Mouse (Mus musculus): ENCODE results near the gene Gtf2ird1. TPM values are rescaled to one million over a fixed set of nuclear protein-coding genes. Genes with fewer than 3 reads are reported as not detected.
"Not testable (repeated sequence)": the region's sequence is repeated elsewhere in the genome, so short reads cannot be mapped to it uniquely, and the experiment has no call there.

Gtf2ird1 gene
- polyA plus RNA-seq, 1 experiment from 2014 or later, result 95.9 TPM

GRCm38 (mm10) chr5:134457371-134457770 is 855 bp upstream of the Gtf2ird1 start:
- ATAC-seq (ENCODE audit: low FRiP score), result no peak
- peaks cover 2% of the 10 kb centered on the region for H3K36me3 ChIP-seq
- no peaks in the 10 kb centered on the region; the same call in 1 of the 2 replicates for H3K9me3 ChIP-seq (replicated peaks)
- H3K27me3 ChIP-seq, result no peaks in the 10 kb centered on the region
- WGBS, result 94% methylated on average over 2 of the region's 2 CpGs
- H3K27ac ChIP-seq, result no peak overlapping the region
- no peak overlapping the region for H3K9ac ChIP-seq
- no peak overlapping the region for H3K4me2 ChIP-seq (replicated peaks)
- H3K4me3 ChIP-seq, result no peak overlapping the region
- peaks cover 22% of the 10 kb centered on the region for H3K4me1 ChIP-seq

- Histone ChIP-seq H3K4me2 (replicated peaks) (peak overlapping the region; percentile 87), H3K4me3 (peak overlapping the region; percentile 74), H3K27me3 (no peaks in the 10 kb centered on the region), H3K36me3 (peaks cover 9% of the 10 kb centered on the region), H3K9ac (peak overlapping the region; percentile 92), H3K9me3 (replicated peaks) (no peaks in the 10 kb centered on the region; the same call in 1 of the 2 replicates), H3K27ac (peak overlapping the region; percentile 89), H3K4me1 (peaks cover 22% of the 10 kb centered on the region)
- peak; percentile 69 for ATAC-seq (ENCODE audit: low FRiP score)
- WGBS, result 0% methylated on average over 16 of the region's 17 CpGs
These were observed 547 bp downstream of the Gtf2ird1 start for GRCm38 (mm10) chr5:134455914-134456423.

DNA sequence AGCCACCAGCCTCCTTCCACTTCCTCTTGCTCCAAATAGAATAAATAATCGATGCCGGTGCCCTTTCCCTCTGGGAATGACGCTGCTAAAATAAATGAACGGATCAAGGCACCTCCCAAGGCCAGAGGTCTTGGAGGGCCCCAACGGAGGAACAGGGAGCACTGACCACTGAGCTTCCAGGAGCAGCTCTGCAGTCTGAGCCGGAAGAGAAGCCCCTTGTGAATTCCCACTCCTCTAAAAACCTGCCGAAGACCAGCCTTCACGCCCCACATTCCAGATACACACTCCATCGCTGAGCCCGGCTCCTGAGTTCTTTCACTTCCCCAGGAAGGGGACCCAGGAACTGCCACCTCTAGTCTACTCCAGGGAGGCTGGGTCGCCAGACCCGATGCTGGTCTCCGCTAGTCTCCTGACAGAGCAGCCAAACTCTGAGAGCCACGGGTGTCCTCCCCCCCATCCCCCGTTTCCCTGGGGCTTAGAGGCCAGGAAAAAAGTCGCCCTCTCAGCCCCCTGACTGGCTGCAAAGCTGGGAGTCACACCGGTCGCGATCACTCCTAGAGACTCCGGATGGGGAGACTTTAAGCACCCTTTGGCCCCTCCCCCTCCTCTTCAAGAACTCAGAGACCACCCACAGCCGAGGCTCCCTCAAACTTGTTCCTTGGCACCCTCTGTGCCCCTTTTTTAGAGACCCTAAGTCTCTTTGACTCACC is 1.2 kb downstream of the Gtf2ird1 start:
- WGBS, result 2% methylated on average over 21 of the region's 21 CpGs
- peak overlapping the region; percentile 87 for H3K4me2 ChIP-seq (replicated peaks)
- H3K9ac ChIP-seq, result peak overlapping the region; percentile 92
- H3K4me1 ChIP-seq, result peaks cover 22% of the 10 kb centered on the region
- peaks cover 13% of the 10 kb centered on the region for H3K36me3 ChIP-seq
- peak; percentile 18; the same call in 1 of the 2 replicates for ATAC-seq (ENCODE audit: low FRiP score)
- H3K9me3 ChIP-seq (replicated peaks), result no peaks in the 10 kb centered on the region; the same call in 1 of the 2 replicates
- peak overlapping the region; percentile 74 for H3K4me3 ChIP-seq
- peak overlapping the region; percentile 89 for H3K27ac ChIP-seq
- no peaks in the 10 kb centered on the region for H3K27me3 ChIP-seq

DNA sequence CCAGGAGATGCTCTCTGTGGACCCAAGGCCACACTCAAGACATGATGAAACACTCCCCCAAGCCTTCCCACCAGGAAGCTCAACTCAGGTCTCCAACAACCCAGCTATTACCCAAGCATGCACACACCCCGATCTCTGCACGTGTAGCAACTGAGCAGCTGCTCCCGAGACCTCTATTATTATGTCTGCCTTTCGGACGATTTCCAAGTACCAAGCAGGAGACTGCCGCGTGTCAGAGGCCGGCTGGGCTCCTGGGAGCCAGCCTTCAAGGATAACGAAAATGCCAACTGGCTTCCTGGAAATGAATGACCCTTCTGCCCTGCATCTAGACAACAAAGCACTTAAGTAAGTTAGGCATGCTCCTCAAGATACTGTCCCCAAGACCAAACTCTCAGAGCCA is 2.1 kb downstream of the Gtf2ird1 start:
- ATAC-seq (ENCODE audit: low FRiP score), result no peak
- Histone ChIP-seq H3K27me3 (no peaks in the 10 kb centered on the region), H3K27ac (peak overlapping the region; percentile 89), H3K4me3 (peak overlapping the region; percentile 74), H3K9me3 (replicated peaks) (no peaks in the 10 kb centered on the region; the same call in 1 of the 2 replicates), H3K9ac (peak overlapping the region; percentile 92; the same call in 1 of the 2 replicates), H3K4me2 (replicated peaks) (peak overlapping the region; percentile 87), H3K4me1 (peaks cover 22% of the 10 kb centered on the region), H3K36me3 (peaks cover 13% of the 10 kb centered on the region)
- WGBS, result 35% methylated on average over 9 of the region's 9 CpGs

DNA sequence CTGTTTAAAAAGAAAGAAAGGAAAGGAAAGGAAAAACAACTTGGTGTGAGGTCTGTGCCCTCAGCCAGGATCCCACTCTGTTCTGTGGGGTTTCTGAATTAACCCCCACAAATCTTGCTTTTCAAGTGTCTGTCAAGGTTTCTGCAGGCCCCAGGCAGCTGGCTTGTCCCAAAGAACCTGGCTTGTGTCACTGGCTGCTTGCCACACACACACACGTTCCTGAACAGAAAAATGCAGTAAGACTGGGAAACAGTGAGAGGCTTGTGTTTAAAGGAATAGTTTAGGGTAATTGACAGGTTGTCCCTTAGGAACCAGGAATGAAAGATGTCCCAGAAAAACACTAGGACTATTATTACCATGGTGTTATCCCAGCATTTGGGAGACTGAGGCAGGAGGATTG is 2.9 kb downstream of the Gtf2ird1 start:
- H3K4me1 ChIP-seq, result peaks cover 22% of the 10 kb centered on the region
- H3K9me3 ChIP-seq (replicated peaks), result no peaks in the 10 kb centered on the region; the same call in 1 of the 2 replicates
- H3K27ac ChIP-seq, result peak overlapping the region; percentile 31; the same call in 1 of the 2 replicates
- H3K9ac ChIP-seq, result no peak overlapping the region
- peak overlapping the region; percentile 87; the same call in 1 of the 2 replicates for H3K4me2 ChIP-seq (replicated peaks)
- 47% methylated on average over 1 of the region's 1 CpGs for WGBS
- no peak for ATAC-seq (ENCODE audit: low FRiP score)
- H3K36me3 ChIP-seq, result peaks cover 13% of the 10 kb centered on the region
- no peaks in the 10 kb centered on the region for H3K27me3 ChIP-seq
- no peak overlapping the region for H3K4me3 ChIP-seq

DNA sequence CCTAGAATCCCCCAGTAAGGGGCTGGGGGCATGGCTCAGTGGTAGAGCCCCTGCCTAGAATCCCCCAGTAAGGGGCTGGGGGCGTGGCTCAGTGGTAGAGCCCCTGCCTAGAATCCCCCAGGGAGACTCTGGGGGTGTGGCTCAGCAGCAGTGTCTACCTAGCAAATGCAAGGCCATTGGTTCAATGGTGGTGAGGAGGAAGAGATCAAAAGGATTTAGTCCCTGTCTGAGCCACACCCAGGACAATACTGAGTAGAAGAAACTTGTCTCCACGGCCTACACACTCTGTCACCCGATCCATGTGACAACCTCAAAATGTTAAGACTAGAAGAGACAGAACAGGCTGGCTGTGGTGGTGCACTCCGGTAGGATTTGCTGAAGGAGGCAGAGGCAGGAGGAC is 9.8 kb downstream of the Gtf2ird1 start:
- H3K27me3 ChIP-seq; H3K27ac ChIP-seq; H3K4me3 ChIP-seq; H3K4me2 ChIP-seq (replicated peaks); ATAC-seq (ENCODE audit: low FRiP score); H3K9ac ChIP-seq: not testable (repeated sequence)
- Histone ChIP-seq H3K4me1 (peaks cover 10% of the 10 kb centered on the region), H3K9me3 (replicated peaks) (peaks cover 11% of the 10 kb centered on the region; the same call in 1 of the 2 replicates), H3K36me3 (peaks cover 38% of the 10 kb centered on the region)
- 98% methylated on average over 4 of the region's 4 CpGs for WGBS

GRCm38 (mm10) chr5:134445895-134446294 is 10.6 kb downstream of the Gtf2ird1 start:
- peaks cover 15% of the 10 kb centered on the region; the same call in 1 of the 2 replicates for H3K9me3 ChIP-seq (replicated peaks)
- no peak for ATAC-seq (ENCODE audit: low FRiP score)
- peak overlapping the region; percentile 41 for H3K27ac ChIP-seq
- WGBS, result 69% methylated on average over 10 of the region's 10 CpGs
- no peak overlapping the region for H3K4me3 ChIP-seq
- no peak overlapping the region for H3K4me2 ChIP-seq (replicated peaks)
- no peak overlapping the region for H3K9ac ChIP-seq
- peaks cover 10% of the 10 kb centered on the region for H3K4me1 ChIP-seq
- H3K36me3 ChIP-seq, result peaks cover 38% of the 10 kb centered on the region
- no peaks in the 10 kb centered on the region for H3K27me3 ChIP-seq

DNA sequence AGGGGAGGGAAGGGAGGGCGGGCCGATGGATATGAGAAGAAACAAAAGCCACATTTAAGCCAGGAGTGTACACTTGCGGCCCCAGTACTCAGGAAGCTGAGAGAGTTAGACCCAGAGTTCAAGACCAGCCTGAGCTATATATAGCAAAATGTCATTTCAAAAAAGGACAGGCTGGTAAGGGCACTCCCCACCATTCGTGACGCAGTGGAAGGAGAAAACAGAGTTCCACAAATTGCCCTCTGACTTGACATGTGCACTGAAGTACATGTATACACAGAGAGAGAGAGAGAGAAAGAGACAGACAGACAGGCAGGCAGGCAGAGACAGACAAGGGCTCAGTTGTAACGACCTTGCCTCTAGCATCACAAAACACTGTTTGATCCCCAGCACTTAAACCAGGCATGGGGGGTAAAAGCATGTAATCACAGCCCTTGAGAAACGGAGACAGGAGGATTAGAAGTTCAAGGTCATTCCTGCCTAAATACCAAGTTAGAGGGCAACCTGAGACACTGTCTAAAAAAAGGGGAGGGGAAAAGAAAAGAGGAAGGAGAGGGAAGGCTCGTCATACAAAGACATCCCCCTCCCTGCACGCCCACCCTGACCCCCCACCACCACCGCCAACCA is 11.2 kb downstream of the Gtf2ird1 start:
- no peak for ATAC-seq (ENCODE audit: low FRiP score)
- H3K9me3 ChIP-seq (replicated peaks), result peaks cover 15% of the 10 kb centered on the region; the same call in 1 of the 2 replicates
- 68% methylated on average over 10 of the region's 10 CpGs for WGBS
- peaks cover 40% of the 10 kb centered on the region; the same call in 1 of the 2 replicates for H3K36me3 ChIP-seq
- H3K27me3 ChIP-seq, result no peaks in the 10 kb centered on the region
- peaks cover 10% of the 10 kb centered on the region for H3K4me1 ChIP-seq
- H3K27ac ChIP-seq, result 0 out of 2 replicates have a peak overlapping the region, but pooled peaks have one; percentile 41
- no peak overlapping the region for H3K4me2 ChIP-seq (replicated peaks)
- no peak overlapping the region for H3K4me3 ChIP-seq
- H3K9ac ChIP-seq, result no peak overlapping the region

GRCm38 (mm10) chr5:134444473-134444872 is 12.0 kb downstream of the Gtf2ird1 start:
- 96% methylated on average over 7 of the region's 7 CpGs for WGBS
- H3K4me1 ChIP-seq, result peaks cover 10% of the 10 kb centered on the region
- peaks cover 48% of the 10 kb centered on the region for H3K36me3 ChIP-seq

GRCm38 (mm10) chr5:134442066-134442465 is 14.4 kb downstream of the Gtf2ird1 start:
- WGBS, result 89% methylated on average over 3 of the region's 3 CpGs
- Histone ChIP-seq H3K9ac (no peak overlapping the region), H3K4me1 (peaks cover 20% of the 10 kb centered on the region), H3K27me3 (no peaks in the 10 kb centered on the region), H3K4me2 (replicated peaks) (no peak overlapping the region), H3K4me3 (no peak overlapping the region), H3K36me3 (peaks cover 45% of the 10 kb centered on the region), H3K9me3 (replicated peaks) (peaks cover 15% of the 10 kb centered on the region; the same call in 1 of the 2 replicates), H3K27ac (no peak overlapping the region)
- no peak for ATAC-seq (ENCODE audit: low FRiP score)

More at GRCm38 (mm10) chr5:134444473-134444872, 12.0 kb downstream of the Gtf2ird1 start:
- Histone ChIP-seq H3K4me3 (no peak overlapping the region), H3K27ac (no peak overlapping the region), H3K27me3 (no peaks in the 10 kb centered on the region), H3K9me3 (replicated peaks) (peaks cover 15% of the 10 kb centered on the region; the same call in 1 of the 2 replicates), H3K4me2 (replicated peaks) (no peak overlapping the region), H3K9ac (no peak overlapping the region)
- no peak for ATAC-seq (ENCODE audit: low FRiP score)

GRCm38 (mm10) chr5:134441105-134441504 is 15.4 kb downstream of the Gtf2ird1 start:
- Histone ChIP-seq H3K4me1 (peaks cover 28% of the 10 kb centered on the region), H3K27me3 (no peaks in the 10 kb centered on the region), H3K9ac (no peak overlapping the region), H3K4me3 (no peak overlapping the region), H3K27ac (no peak overlapping the region), H3K9me3 (replicated peaks) (peaks cover 15% of the 10 kb centered on the region; the same call in 1 of the 2 replicates), H3K4me2 (replicated peaks) (no peak overlapping the region), H3K36me3 (peaks cover 43% of the 10 kb centered on the region)
- ATAC-seq (ENCODE audit: low FRiP score), result no peak
- 82% methylated on average over 3 of the region's 3 CpGs for WGBS

GRCm38 (mm10) chr5:134440098-134440497 is 16.4 kb downstream of the Gtf2ird1 start:
- H3K9me3 ChIP-seq (replicated peaks), result peaks cover 15% of the 10 kb centered on the region; the same call in 1 of the 2 replicates
- no peak for ATAC-seq (ENCODE audit: low FRiP score)
- H3K9ac ChIP-seq, result no peak overlapping the region
- peaks cover 43% of the 10 kb centered on the region for H3K36me3 ChIP-seq
- no peak overlapping the region for H3K4me3 ChIP-seq
- peaks cover 26% of the 10 kb centered on the region for H3K4me1 ChIP-seq
- no peak overlapping the region for H3K4me2 ChIP-seq (replicated peaks)
- H3K27ac ChIP-seq, result no peak overlapping the region
- no peaks in the 10 kb centered on the region for H3K27me3 ChIP-seq
- WGBS, result 87% methylated on average over 12 of the region's 12 CpGs
